Mouse (Mus musculus) T-helper 2 cell (primary cell): ENCODE measurements around the gene Osgep.
"Not testable (repeated sequence)": the region's sequence is repeated elsewhere in the genome, so short reads cannot be mapped to it uniquely, and the experiment has no call there.

ENCODE experiments used
- in situ Hi-C: fragments of 300-600 bp; cut with MboI, MseI; formaldehyde crosslinking; loops from one replicate; pipeline ENCODE4 v1.15.1; 2025; ENCODE audit warnings: high pct_unique_total_duplicates

Gene Osgep

GRCm38 (mm10) chr14:50936649-50937048 lies 12.0 kb upstream of the Osgep start:
- in situ Hi-C loops, result loop anchor here (25.0 kb wide), 1 partner anchor 951 kb away; the partner anchor contains the start of genes Mettl17 and Slc39a2

DNA sequence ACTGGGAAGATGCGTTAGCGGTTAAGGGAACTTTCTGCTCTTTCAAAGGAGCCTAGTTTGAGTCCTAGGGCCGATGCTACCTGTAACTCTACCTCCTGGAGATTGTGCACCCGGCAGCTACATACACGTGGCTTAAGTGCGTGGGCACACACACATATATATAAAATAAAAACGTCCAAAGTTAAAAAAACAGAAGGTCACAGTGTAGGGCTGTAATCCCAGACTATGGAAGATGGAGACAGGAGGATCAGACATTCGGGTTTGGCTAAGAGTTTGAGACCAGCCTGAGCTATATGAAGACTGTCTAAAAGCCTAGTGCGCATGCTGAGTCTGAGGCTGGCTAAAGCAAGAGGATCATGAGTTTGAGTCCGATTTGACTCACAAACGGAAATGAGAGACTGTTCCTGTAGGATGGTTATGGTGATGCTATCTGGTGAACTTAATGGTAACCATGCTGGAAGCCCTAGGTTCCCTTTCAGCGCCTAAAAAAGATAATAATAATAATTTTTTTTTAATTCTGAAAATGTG lies 6.9 kb upstream of the Osgep start:
- in situ Hi-C loops, result loop anchor here (25.0 kb wide), 1 partner anchor 956 kb away; the partner anchor contains the start of genes Mettl17 and Slc39a2

DNA sequence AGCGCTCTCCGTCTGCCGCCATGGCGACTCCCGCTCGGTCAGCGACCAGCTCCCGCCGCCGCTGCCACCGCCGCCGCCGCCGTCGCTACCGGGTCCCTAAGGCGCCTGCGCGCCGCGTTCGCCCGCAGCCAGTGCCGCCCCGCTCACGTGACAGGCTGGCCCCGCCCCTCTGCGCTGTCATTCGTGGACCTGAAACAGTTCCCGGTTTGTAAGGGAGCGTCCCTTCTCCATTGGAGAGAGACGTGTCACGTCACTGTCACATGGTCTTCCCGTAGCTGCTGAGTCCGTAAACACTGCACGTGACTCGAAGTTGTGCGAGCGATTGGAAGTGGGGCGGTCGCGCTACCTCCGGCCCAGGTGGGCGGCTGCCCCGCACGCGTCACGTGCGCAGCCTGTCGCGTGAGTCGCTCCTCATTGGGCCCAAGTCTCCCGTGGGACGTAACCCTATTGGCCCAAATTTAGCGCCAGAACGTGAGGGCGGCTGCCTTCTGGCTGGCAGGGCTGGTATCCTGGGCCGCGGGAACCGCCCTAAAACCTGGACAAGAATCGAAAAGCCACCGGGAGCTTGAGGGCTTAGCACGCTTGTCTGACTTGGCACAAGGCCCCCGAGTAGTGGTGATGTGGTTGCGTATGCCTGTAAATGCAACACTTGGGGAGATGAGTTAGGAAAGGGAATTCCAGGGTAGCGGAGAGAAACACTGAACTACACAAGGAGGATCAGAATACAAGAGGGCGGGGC lies 6.2 kb upstream of the Osgep start, which contains the start of the genes Pip4p1 and Pnp:
Pip4p1 (minus strand) TSS at position 103 of the 739 bp plus-strand sequence.
Pnp (plus strand) TSS at position 329 of the 739 bp plus-strand sequence.
- in situ Hi-C loops, result loop anchor here (25.0 kb wide), 1 partner anchor 956 kb away; the partner anchor contains the start of genes Mettl17 and Slc39a2

DNA sequence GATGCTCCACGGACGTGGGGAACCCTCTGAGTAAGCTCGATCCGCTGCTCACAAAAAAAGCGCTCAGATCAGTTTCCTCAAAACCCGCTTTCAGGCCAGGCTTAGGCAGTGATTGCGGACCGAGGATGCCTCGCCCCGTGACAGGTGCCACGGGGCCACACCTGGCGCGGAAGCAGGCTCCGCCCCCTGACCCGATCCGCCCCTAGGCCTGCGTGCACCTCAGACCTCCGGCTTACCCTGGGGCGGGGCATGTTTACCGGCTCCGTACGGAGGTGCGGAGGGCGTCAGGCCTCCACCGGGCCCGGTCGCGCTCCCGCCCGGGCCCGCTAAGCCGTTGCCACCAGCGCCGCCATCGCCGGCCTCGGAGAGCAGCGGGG lies 5.7 kb upstream of the Osgep start:
- in situ Hi-C loops, result loop anchor here (25.0 kb wide), 1 partner anchor 957 kb away; the partner anchor contains the start of genes Mettl17 and Slc39a2

GRCm38 (mm10) chr14:50929951-50930350 lies 5.3 kb upstream of the Osgep start:
- in situ Hi-C loops, result loop anchor here (10.0 to 25.0 kb wide), 3 partner anchors 115 to 957 kb away; partner anchors contain the start of genes Mettl17 and Slc39a2

GRCm38 (mm10) chr14:50927366-50927765 lies 2.7 kb upstream of the Osgep start:
- in situ Hi-C loops, result loop anchor here (10.0 to 25.0 kb wide), 3 partner anchors 113 to 960 kb away; partner anchors contain the start of genes Mettl17 and Slc39a2

DNA sequence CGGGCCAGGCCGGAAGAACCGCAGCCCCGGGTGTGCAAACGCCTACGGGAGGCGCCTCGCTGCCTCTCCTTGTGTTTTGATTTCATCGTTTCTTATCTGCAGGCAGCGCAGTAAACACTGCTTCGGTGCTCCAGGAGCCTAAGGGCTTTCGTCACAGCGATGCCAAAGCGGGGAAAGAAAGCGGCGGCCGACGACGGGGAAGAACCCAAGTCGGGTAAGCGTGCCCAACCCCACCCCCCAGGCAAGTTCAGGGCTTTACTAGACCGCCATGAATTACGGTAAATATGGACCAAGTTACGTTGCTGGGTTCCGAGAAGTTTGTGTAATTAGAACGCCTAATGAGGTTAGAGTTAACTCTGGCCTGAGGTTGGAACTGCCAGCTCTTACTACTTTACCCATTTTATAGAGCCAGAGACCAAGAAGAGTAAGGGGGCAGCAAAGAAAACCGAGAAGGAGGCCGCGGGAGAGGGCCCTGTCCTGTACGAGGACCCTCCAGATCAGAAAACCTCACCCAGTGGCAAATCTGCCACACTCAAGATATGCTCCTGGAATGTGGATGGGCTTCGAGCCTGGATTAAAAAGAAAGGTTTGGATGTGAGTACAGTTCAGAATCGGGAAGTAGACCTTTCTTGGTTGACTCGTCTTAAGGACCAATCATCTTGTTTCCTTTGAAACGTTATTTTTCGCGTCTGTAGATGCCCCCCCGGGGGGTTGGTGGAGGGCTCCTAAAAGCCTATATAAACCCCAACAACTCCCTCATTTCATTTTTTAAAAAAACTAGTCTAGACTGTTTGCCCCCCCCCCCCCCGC lies 623 bp upstream of the Osgep start:
- in situ Hi-C loops, result loop anchor here (10.0 to 25.0 kb wide), 3 partner anchors 111 to 962 kb away; partner anchors contain the start of genes Mettl17 and Slc39a2

DNA sequence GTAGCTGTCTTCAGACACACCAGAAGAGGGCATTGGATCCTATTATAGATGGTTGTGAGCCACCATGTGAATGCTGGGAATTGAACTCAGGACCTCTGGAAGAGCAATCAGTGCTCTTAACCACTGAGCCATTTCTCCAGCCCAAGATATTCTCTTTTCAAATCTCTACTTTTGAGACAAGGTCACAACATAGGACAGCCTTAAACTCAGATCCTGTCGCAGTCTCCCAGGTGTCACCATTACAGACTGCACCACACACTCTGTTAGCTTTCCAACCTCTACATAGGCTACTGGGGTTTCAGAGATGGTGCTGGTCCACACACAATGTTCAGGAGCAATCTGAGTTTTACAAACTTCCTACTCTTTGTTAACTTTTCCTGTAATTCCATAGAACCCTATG lies 1.3 kb downstream of the Osgep start:
- in situ Hi-C loops, result loop anchor here (10.0 kb wide), 2 partner anchors 109 to 141 kb away; no protein-coding TSS in a partner anchor

DNA sequence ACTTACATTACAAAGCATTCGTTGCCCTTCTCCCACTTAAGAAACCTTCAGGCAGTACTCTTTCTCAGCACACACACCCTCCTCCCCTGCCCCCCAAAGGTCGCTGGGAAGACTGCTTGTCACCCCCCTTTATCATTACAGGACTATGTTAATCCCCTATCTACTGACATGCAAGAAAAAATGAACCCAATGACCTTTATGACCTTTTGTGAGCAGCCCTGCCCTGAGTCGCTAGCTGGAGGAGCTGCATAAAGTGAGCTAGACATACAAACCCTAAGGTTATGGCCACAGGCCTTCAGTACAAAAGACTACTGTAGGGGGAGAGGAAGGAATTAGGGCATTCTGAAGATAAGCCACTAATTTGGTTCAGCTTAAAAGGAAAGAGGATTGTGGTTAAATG lies 13.3 kb downstream of the Osgep start:
- in situ Hi-C loops, result no loop called here

DNA sequence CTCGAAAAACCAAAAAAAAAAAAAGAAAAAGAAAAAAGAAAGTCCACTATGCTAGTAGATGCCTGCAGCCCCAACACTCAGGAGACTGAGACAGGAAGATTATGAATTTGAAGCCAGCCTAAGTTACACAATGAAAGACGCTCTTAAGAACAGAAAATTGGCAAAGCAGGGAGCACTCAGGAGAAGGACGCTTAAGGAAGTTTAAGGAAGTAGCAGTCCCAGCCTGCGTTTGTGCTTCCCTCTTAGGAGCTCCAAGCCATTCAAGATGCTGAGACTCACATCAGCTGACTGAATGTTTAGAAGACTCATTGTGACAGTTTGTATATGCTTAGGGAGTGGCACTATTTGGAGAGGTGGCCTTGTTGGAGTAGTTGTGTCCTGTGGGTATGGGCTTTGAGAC lies 16.6 kb downstream of the Osgep start:
- in situ Hi-C loops, result no loop called here

DNA sequence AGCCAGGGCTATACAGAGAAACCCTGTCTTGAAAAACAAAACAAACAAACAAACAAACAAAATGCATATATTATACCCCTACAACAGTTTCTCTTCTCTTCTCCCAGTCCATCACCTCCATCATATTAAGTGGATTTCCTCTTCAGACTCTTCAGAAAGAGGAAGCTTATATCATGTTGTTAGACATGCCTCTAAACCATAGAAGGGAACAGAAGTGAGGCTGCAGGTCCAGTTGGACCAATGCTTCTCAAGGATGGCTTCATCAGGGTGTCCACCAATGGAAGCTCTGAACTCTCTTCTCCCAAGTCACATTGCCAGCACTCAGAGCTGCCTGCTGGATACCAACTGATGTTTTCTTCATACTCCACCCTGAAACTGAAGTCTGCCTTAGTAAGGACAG lies 19.4 kb downstream of the Osgep start:
- in situ Hi-C loops, result not testable (repeated sequence)

GRCm38 (mm10) chr14:50904828-50905129 lies 19.9 kb downstream of the Osgep start:
- in situ Hi-C loops, result no loop called here

DNA sequence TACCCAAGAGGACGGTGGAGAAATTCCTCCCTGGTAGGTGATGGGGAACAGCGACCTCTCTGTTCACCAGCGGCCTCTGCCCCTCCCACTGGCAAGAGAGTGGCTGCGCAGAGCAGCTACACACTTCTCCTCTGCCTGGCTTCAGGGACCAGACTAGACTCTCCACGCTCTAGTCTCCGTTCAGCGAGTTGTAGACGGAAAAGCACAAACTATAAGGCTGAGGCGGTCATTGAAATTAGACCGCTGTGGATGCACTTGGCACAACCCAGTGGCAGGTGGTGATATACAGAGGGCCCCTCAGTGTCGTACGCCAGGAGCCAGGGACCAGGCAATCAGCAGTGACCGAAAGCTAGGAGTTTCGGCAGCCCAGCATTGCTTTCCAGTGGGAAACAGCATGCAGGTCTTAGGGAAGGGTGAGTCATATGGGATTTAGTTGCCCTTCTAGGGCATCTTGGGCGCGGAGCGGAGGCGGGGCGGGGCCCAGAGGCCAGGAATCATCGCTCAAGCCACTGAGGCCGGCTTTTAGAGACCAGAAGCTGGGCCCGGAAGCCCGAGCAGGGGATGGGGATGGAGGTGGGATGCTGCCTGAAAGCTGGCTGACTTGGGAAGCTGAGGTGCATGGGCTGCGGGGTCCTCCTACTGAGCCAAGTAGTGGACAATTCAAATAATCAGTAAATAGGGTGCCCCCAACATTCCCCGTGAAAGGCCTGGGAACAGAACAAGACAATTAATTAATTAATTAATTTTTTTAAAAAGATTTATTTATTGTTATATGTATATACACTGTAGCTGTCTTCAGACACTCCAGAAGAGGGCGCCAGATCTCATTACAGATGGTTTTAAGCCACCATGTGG lies 20.5 kb downstream of the Osgep start:
- in situ Hi-C loops, result no loop called here

- in situ Hi-C loops, result not testable (repeated sequence)
These were observed 26.7 kb downstream of the Osgep start for GRCm38 (mm10) chr14:50897992-50898391.

GRCm38 (mm10) chr14:50897374-50897765 lies 27.3 kb downstream of the Osgep start, which contains the start of gene Klhl33:
Gene Klhl33 (minus strand): TSS chr14:50897507.
- in situ Hi-C loops, result no loop called here

DNA sequence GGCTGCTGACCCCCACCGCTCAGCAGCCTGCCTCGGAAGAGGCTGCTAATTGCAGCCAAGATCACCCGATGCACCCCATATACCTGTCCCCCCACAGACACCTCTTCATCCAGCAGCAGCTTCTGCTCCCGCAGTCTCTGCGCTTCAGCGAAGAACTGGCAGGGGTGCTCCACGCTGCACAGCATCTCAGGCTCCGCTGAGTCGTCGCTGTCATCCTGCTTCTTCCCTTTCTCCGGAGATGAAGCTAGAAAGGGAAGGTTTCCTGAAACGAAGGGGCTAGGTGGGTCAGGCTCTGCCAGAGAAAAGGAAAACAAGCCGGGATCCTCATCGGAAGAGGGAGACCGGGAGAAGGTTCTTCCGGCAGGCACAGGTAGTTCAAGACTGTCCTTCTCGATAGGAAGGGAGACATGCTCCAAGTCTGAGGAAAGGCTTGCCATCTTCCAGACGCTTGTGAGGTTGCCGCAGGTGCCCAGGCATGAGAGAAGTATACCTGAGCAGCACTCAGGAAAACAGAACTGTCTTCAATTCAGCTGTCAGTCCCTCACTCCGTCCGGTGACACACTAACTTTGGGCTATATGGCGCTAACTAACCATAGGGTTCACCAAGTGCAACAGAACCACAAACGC lies 27.8 kb downstream of the Osgep start:
- in situ Hi-C loops, result no loop called here

GRCm38 (mm10) chr14:50895985-50896746 lies 28.5 kb downstream of the Osgep start:
- in situ Hi-C loops, result no loop called here

DNA sequence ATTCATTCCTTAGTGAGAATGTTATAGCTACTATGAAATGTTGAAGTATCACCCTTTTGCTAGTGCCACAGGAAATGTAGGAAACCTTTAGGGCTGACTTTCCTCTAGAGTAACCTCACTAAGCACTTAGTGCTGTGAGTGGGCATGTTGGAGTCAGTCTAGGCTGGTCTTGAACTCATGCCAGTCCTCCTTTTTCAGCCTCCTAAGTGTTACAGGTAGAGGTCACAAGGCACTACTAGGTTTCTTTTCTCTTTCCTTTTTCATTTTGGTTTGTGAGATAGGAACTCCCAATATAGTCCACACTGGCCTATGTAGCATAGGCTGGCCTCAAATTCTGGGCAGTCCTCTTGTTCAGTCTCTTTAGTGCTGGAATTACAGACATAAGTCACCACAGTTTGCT lies 29.3 kb downstream of the Osgep start:
- in situ Hi-C loops, result no loop called here

DNA sequence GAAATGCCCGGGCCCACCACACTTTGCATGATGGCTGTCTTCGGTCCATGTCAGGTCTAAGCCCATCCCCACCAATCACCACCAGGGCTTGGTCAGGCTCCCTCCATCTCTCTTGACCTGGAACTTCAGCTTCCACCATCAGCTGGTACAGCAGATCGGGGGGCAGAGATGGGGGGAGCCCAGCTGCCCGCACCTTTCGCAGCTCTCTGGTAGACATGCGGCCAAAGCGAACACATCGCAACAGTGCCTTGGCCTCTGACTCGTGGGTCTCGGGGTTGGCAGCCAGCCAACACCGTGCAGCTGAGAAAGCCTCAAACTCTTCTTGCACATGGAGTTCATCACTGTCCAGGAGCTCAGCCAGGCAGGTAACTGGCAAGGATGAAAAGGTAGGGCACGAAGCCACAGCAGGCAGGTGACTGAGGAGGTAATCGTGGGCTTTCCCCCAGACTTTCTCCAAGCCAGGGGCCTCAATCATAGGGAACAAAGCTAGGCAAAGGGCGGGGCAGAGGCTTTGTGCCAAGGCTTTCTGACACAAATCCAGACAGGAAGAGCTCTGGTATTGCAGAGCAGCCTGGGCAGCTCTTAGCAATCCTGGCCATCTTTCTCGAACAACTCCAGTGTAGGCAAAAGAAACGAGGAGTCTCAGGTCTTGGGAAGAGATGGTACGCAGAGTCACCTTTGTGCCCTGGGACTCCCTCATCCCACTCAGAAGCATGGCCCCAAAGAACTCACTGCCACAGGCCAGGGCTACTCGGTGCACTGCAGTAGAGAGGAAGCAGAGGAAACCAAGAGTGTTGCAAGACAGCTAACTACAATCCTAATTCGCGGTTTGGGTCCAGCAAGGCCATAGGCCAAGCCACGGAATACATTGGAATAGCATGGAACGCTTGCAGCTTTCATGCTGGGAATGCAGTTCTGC lies 31.9 kb downstream of the Osgep start:
- in situ Hi-C loops, result no loop called here
